Mouse (Mus musculus): Measurements from ENCODE around the gene Ccdc9b.

DNA sequence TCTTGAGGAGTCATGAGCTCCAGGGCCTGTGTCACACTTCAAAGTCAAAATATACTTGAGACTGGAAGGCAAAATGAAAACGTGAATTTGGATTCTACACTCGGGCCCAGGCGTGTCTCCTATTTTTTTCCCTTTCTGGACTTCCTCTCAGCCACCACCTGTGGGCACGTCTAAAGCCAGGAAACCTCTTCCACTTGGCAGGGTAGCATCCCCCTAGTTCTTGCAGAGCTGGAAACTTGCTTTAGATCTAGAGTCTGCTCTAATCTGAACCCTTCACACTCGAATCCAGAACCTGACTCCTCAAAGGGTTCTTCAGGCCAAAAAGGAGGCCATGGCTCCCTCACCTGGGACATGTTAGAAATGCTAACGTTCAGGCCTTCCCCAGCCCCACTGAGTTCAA, 7.1 kb downstream of the Ccdc9b start:
- TF ChIP-seq POLR2A (IDR thresholded peaks at IDR 0.05; ENCODE audit: low read depth, low read length) (no peak), CTCF (IDR thresholded peaks at IDR 0.05; ENCODE audit: extremely low read depth, insufficient read length, insufficient replicate concordance, low read depth, low read length) (no peak)

Data from small intestine, adult 2 months (tissue).